Mouse (Mus musculus) liver, postnatal 0 days (tissue): Measurements from ENCODE around the gene Nes.

Experiments
- CTCF ChIP-seq: sonication (generic); IDR thresholded peaks from 2 replicates; pipeline ENCODE4 v1.5.1; 2016; ENCODE audit warnings: antibody characterized with exemption, low read depth
- EP300 ChIP-seq: IDR thresholded peaks from 2 replicates; pipeline ENCODE4 v1.6.1; 2016; ENCODE audit warnings: antibody characterized with exemption, low read depth, mild to moderate bottlenecking

GRCm38 (mm10) chr3:87927452-87927851 lies 43.4 kb upstream of the Nes start:
- no peak for TF ChIP-seq CTCF
- TF ChIP-seq EP300 = no peak
